Mouse (Mus musculus) left cerebral cortex, postnatal 10 days (tissue): Measurements from ENCODE around the gene Dnah8. TPM values are rescaled to one million over a fixed set of nuclear protein-coding genes. Genes with fewer than 3 reads are reported as not detected.
A peak's percentile ranks its signal among the peaks of the same experiment; 100 is the strongest.

ENCODE experiments used
- DNase-seq, 2 experiments: peaks; one replicate each; pipeline ENCODE4 v3.0.0; 2021 to 2022; ENCODE audit warnings: low spot score in 2 of 2, mixed read lengths in 1 of 2; ENCODE audit errors: extremely low spot score in 1 of 2
- intact Hi-C: fragments of 180-260 bp; cut with DNase I; formaldehyde crosslinking; loops from one replicate; pipeline ENCODE4 v1.15.1; 2025
- total RNA-seq, 2 experiments: library from RNA; stranded (reverse); gene quantifications; 2 replicates each; pipeline ENCODE4 v1.2.3; 2021

Dnah8 gene
- total RNA-seq, 2 experiments from 2014 or later, result 1.4 to 4.6 TPM

DNA sequence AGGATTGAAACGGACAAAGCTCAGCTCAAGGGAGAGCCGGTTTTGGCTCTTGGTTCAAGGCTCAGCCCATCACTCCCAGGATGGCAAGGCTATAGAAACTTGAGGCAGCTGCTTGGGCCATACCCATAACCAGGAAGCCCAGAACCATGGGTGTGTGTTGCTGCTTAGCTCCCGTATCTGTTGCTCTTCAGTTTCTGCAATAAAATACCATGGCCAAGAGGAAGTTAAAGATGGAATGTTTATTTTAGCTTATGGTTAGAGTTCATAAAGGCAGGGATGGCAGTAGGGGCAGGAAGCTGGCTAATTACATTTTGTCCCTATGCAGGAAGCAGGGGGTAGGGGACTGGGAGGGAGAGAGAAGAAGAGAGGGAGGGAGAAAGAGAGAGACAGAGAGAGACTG is 108.6 kb downstream of the Dnah8 start:
- intact Hi-C loops, result no loop called here
- DNase-seq, result no peak

GRCm38 (mm10) chr17:30734770-30735169 is 110.6 kb downstream of the Dnah8 start:
- intact Hi-C loops, result no loop called here
- DNase-seq, result no peak

- intact Hi-C loops, result no loop called here
- no peak for DNase-seq
Measured at GRCm38 (mm10) chr17:30735454-30735853, 111.3 kb downstream of the Dnah8 start.

DNA sequence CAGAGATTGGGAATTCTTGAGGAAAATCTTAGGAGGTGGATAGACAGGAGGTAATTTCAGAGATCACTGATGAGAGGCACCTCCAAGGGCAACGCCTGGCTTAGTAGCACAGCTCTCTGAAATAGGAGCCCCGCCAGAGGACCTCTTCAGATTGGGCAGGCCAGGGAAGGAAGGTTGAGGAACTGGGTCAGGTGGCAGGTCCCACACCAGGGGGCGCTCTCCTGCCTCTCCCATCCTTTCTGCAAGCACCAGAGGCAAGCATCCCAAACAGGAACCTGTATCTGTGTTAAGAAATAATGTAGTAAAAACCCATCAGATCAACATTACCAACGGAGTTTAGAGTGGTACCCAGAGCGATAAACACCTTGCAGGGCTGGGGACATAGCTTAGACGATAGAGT is 113.6 kb downstream of the Dnah8 start:
- intact Hi-C loops, result no loop called here
- DNase-seq, result peak in 1 of 2 experiments; percentile 56

- no peak for DNase-seq
- intact Hi-C loops, result no loop called here
Measured at GRCm38 (mm10) chr17:30739769-30740168, 115.6 kb downstream of the Dnah8 start.

- intact Hi-C loops, result no loop called here
Measured at GRCm38 (mm10) chr17:30743947-30744346, 119.8 kb downstream of the Dnah8 start.

DNA sequence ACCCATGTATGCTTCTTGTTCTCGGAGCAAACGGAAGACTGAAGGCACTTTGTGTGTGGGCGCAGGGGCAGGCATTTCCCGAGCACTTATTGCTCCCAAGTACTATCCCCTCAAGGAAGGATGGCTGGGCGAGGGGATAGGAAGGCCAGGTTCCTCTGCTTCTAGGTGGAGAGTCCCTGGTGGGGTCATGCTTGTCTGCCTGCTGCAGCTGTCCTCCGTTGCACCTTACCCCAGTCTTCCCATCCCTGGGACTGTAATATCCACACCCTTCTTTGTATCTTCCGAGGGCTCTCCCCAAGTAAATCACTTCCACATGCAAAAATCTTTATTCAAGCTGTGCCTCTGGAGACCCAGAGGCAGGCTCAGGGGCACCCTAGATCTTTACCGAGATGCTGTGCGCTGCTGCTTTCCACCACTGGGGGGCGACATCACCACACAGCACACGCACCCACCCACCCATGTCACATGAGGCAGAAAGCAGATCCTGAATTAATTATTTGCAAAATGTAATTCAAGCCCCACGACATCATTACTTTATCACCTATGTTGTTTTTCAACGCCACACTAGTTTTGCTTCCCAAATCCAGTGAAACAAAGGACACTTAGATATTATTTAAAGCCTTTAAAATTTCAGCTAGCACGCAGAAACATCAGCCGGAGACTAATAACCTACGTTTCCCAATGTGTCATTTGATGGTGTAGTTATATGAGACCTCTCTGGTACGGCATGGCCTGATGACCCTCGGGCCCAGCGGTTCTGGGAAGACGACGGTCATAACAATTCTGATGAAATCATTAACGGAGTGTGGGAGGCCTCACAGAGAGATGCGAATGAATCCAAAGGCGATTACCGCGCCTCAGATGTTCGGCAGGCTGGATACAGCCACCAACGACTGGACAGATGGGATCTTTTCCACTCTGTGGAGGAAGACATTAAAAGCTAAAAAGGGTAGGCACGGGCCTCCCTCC is 122.2 kb downstream of the Dnah8 start:
- DNase-seq, result peak; percentile 73 to 77
- intact Hi-C loops, result loop anchor here (2.0 to 5.0 kb wide), 2 partner anchors 61 to 204 kb away; no protein-coding TSS in a partner anchor

More at GRCm38 (mm10) chr17:30743947-30744346, 119.8 kb downstream of the Dnah8 start:
- no peak for DNase-seq

DNA sequence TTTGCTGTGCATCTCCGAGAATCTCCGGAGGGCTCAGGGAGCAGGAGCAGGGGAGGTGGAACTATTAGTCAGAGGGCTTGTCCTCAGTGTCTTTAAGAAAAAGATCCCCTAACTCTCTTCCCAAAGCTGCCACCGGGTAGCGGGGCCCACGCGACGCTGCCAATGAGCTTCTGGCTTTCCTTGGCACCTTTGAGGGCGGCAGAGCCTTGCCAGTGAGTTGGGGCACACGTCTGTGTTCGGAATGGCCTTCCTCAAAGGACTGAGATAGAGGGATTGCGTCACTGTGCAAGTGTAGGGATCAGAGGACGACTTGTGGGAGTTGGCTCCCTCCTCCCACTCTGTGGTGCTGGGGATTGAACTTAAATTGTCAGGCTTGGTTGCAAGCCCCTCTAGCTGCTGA is 125.2 kb downstream of the Dnah8 start:
- intact Hi-C loops, result loop anchor here (5.0 kb wide), 1 partner anchor 58 kb away; no protein-coding TSS in a partner anchor

DNA sequence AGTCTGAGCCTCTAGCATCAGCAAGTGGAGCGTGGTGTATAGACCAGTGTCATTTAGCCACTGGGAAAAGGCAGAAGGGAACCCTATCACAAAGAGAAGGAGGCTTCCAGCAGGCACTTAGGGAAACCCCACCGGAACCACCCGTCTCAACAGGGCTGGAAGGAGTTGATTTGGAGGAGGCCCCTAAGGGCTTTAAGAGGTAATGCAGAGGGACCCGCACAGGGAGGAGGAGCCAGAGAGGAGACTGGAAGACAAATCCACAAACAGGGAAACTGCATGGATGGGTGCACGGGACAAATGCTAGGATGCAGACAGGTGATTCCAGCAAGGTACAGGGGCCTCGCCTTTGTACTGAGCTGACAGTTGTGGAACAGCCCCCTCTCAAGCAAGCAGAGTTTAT is 126.1 kb downstream of the Dnah8 start:
- intact Hi-C loops, result no loop called here
- DNase-seq, result no peak

More for the DNA sequence above, 125.2 kb downstream of the Dnah8 start:
- no peak for DNase-seq

DNA sequence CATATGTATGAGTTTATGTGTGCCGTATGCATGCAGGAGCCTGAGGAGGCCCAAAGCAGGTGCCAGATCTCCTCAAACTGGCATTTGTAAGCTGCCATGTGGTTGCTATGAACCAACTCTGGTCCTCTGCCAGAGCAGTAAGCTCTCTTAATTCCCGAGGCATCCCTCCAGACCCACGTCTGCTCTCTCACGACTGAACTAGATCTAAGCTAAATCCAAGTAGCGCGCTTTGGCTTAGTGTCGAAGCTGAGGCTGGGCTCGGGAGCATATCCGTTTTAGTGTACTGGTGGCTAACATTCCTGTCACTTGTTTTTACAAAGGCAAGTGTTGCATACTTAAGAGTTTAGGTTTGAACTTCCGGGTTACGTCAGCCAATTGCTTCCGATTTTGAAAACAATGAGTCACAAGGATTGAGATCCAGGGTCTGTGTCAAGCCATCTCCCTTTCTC is 128.2 kb downstream of the Dnah8 start:
- intact Hi-C loops, result no loop called here

GRCm38 (mm10) chr17:30753201-30753600 is 129.0 kb downstream of the Dnah8 start:
- intact Hi-C loops, result no loop called here
- DNase-seq, result no peak

More for the DNA sequence above, 128.2 kb downstream of the Dnah8 start:
- peak; percentile 54 to 81 for DNase-seq

DNA sequence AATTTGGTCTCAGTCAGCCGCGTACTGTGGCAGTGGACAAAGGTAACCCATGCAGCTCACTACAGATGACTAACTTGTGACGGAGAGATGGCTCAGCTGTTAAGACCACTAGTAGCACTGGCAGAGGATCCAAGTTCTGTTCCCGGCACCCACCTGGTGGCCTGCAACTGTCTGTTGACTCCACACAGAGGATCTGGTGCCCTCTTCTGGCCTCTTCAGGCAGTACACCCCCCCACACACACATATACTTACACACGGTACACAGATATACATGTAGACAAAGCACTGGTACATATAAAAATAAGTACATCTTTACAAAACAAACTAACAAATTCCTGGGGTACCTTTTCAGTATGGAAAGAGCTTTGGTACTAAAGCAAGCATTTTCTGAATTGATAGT is 132.6 kb downstream of the Dnah8 start:
- DNase-seq, result no peak
- intact Hi-C loops, result no loop called here

DNA sequence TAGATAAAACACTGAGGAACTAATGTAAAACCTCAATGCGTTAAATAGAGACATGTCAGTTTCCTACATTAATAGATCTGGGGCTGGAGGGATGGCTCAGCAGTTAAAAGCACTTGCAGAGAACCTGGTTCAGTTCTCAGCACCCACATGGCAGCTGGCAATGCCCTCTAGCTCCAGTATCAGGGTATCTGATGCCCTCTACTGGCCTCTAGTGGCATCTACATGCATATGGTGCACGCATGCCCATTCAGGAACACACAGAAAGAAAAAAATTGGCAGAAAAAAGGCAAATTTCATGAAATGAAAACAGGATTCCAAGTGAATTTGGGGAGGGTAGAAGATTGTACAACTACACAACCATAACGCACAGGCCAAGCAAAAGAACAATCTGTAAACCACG is 136.2 kb downstream of the Dnah8 start:
- no peak for DNase-seq
- intact Hi-C loops, result no loop called here

DNA sequence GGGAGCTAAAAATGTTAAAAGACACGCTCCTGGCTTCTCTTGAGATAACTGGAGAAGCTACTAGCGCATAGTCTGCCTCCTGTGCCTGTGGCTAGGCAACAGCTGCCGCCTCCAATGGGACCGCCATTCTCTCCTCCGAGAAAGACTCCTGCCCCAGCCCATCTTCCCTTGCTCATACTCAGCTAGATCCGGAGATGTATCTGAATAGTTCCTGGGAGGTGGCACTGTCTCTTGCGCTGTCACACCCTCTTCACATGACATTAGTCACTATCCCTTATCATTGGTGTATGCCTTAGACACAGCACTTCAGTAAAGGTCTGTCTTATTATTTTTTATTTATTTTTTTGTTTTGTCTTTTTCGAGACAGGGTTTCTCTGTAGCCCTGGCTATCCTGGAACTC is 140.1 kb downstream of the Dnah8 start:
- peak in 1 of 2 experiments; percentile 12 for DNase-seq
- intact Hi-C loops, result no loop called here

GRCm38 (mm10) chr17:30774416-30774815 is 150.3 kb downstream of the Dnah8 start:
- intact Hi-C loops, result no loop called here
- DNase-seq, result no peak

GRCm38 (mm10) chr17:30775096-30775495 is 150.9 kb downstream of the Dnah8 start:
- intact Hi-C loops, result no loop called here
- no peak for DNase-seq

GRCm38 (mm10) chr17:30781046-30781445 is 156.9 kb downstream of the Dnah8 start:
- DNase-seq, result no peak
- intact Hi-C loops, result no loop called here

DNA sequence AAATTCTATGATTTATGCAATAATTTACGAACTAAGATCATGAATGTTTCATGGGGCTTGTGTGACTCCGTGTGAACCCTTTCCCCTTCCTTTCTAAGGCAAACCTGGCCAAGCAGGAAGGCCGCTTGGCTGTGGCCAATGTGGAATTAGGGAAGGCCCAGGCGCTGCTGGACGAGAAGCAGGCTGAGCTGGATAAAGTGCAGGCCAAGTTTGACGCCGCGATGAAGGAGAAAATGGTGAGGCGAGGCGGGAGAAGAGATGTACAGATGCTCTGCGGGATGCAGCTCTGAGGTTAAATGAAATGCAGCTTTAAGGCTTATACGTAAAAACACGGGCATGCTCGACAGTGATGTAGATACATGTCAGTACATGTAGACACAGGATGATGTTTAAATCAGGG is 158.1 kb downstream of the Dnah8 start:
- intact Hi-C loops, result no loop called here
- DNase-seq, result no peak

- intact Hi-C loops, result no loop called here
Measured at GRCm38 (mm10) chr17:30788361-30788760, 164.2 kb downstream of the Dnah8 start.

DNA sequence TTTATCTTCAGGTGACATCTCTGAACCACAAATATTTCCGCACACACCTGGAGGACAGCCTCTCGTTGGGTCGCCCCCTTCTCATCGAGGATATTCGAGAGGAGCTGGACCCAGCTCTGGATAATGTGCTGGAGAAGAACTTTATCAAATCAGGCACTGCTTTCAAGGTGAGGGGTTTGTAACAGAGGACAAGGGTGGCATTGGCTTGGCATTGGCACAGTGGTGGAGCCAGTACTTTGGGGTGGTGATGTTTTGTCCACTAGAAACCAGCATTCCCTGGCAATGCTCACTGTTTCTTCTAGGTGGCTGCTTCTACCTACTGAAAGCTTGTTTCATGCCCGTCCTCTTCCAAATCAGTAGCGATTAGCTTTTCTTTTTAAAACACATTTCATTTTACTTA is 166.7 kb downstream of the Dnah8 start:
- intact Hi-C loops, result no loop called here
- DNase-seq, result peak in 1 of 2 experiments; percentile 7

More at GRCm38 (mm10) chr17:30788361-30788760, 164.2 kb downstream of the Dnah8 start:
- peak in 1 of 2 experiments; percentile 13 for DNase-seq
